Mouse (Mus musculus) midbrain, embryonic 13.5 days (tissue): Measurements from ENCODE around the gene Ces2h. TPM values are rescaled to one million over a fixed set of nuclear protein-coding genes. Genes with fewer than 3 reads are reported as not detected.

ENCODE experiments used
- ATAC-seq: fragments of 200-750 bp; cut with Nextera tagmentation; 2 replicates; pipeline ENCODE4 v1.8.0; 2017; ENCODE audit warnings: mild to moderate bottlenecking, moderate TSS enrichment, moderate library complexity
- H3K27ac ChIP-seq: fragments of 300-500 bp; sonication (generic); 2 replicates; pipeline ENCODE4 v1.5.1; 2015; ENCODE audit warnings: inconsistent platforms, mild to moderate bottlenecking, moderate library complexity
- H3K27me3 ChIP-seq: fragments of 300-500 bp; sonication (generic); 2 replicates; pipeline ENCODE4 v1.6.1; 2015; ENCODE audit warnings: mild to moderate bottlenecking, inconsistent platforms
- H3K36me3 ChIP-seq: fragments of 300-500 bp; sonication (generic); 2 replicates; pipeline ENCODE4 v1.6.1; 2015; ENCODE audit warnings: mild to moderate bottlenecking, inconsistent platforms
- H3K4me1 ChIP-seq: fragments of 300-500 bp; sonication (generic); replicated peaks from 2 replicates; pipeline ENCODE4 v1.6.1; 2015; ENCODE audit warnings: inconsistent platforms
- H3K4me2 ChIP-seq: fragments of 300-500 bp; sonication (generic); replicated peaks from 2 replicates; pipeline ENCODE4 v1.6.1; 2015; ENCODE audit warnings: moderate library complexity, mild to moderate bottlenecking, inconsistent platforms
- H3K4me3 ChIP-seq: fragments of 300-500 bp; sonication (generic); replicated peaks from 2 replicates; pipeline ENCODE4 v1.5.1; 2015; ENCODE audit warnings: mild to moderate bottlenecking, inconsistent platforms
- H3K9ac ChIP-seq: fragments of 300-500 bp; sonication (generic); replicated peaks from 2 replicates; pipeline ENCODE4 v1.6.1; 2015; ENCODE audit warnings: mild to moderate bottlenecking, inconsistent platforms
- H3K9me3 ChIP-seq: fragments of 300-500 bp; sonication (generic); 2 replicates; pipeline ENCODE4 v1.6.1; 2016; ENCODE audit warnings: mild to moderate bottlenecking, inconsistent platforms
- WGBS: fragments of 180-500 bp; shearing (Covaris S2); methylation state at CpG from one replicate; pipeline ENCODE4 v1.1.7; 2015; 5-methylcytosine and 5-hydroxymethylcytosine counted together
- polyA plus RNA-seq: library from polyadenylated mRNA; unstranded; fragments of >200 nt; fragmentation: Nextera tagmentation; extraction: Ambion mirVana; gene quantifications from 2 replicates; pipeline ENCODE4 v1.2.1, GENCODE M21; 2015

Gene Ces2h
- polyA plus RNA-seq = not detected in 2 replicates

- no peaks in the 10 kb centered on the region for H3K36me3 ChIP-seq
- H3K27me3 ChIP-seq = no peaks in the 10 kb centered on the region
- H3K9me3 ChIP-seq = no peaks in the 10 kb centered on the region
- WGBS = 85% methylated on average over 7 of the region's 7 CpGs
- H3K4me3 ChIP-seq = no peak within 1 kb of the TSS
- H3K4me1 ChIP-seq = no peaks in the 10 kb centered on the region
- H3K4me2 ChIP-seq = no peak within 1 kb of the TSS
- no peak within 1 kb of the TSS for H3K27ac ChIP-seq
- H3K9ac ChIP-seq = no peak within 1 kb of the TSS
- no peak for ATAC-seq
These were observed at the start of gene Ces2h for GRCm38 (mm10) chr8:105000586-105000985. Gene Ces2h (plus strand): TSS chr8:105000853.

GRCm38 (mm10) chr8:104961537-104961961 lies 39.1 kb upstream of the Ces2h start, which contains the start of gene Ces2g:
Gene Ces2g (plus strand): TSS chr8:104961718.
- H3K9ac ChIP-seq = no peak within 1 kb of the TSS
- H3K36me3 ChIP-seq = no peaks in the 10 kb centered on the region
- H3K27ac ChIP-seq = no peak within 1 kb of the TSS
- WGBS = 75% methylated on average over 5 of the region's 5 CpGs
- H3K4me2 ChIP-seq = no peak within 1 kb of the TSS
- H3K9me3 ChIP-seq = no peaks in the 10 kb centered on the region
- no peaks in the 10 kb centered on the region for H3K27me3 ChIP-seq
- no peak within 1 kb of the TSS for H3K4me3 ChIP-seq
- no peaks in the 10 kb centered on the region for H3K4me1 ChIP-seq
- no peak for ATAC-seq

GRCm38 (mm10) chr8:104962229-104962901 lies 38.3 kb upstream of the Ces2h start:
- no peaks in the 10 kb centered on the region for H3K9me3 ChIP-seq
- no peaks in the 10 kb centered on the region for H3K4me1 ChIP-seq
- no peak for ATAC-seq
- H3K27ac ChIP-seq = no peak overlapping the region
- no peak overlapping the region for H3K9ac ChIP-seq
- H3K36me3 ChIP-seq = no peaks in the 10 kb centered on the region
- no peaks in the 10 kb centered on the region for H3K27me3 ChIP-seq
- no peak overlapping the region for H3K4me2 ChIP-seq
- no peak overlapping the region for H3K4me3 ChIP-seq
- WGBS = 83% methylated on average over 8 of the region's 8 CpGs

GRCm38 (mm10) chr8:104963375-104963894 lies 37.2 kb upstream of the Ces2h start:
- no peak overlapping the region for H3K9ac ChIP-seq
- no peak overlapping the region for H3K27ac ChIP-seq
- no peak for ATAC-seq
- no peaks in the 10 kb centered on the region for H3K4me1 ChIP-seq
- H3K4me2 ChIP-seq = no peak overlapping the region
- H3K36me3 ChIP-seq = no peaks in the 10 kb centered on the region
- WGBS = 90% methylated on average over 4 of the region's 4 CpGs
- H3K4me3 ChIP-seq = no peak overlapping the region
- H3K27me3 ChIP-seq = no peaks in the 10 kb centered on the region
- H3K9me3 ChIP-seq = no peaks in the 10 kb centered on the region

- H3K27me3 ChIP-seq = no peaks in the 10 kb centered on the region
- H3K9me3 ChIP-seq = peaks cover 14% of the 10 kb centered on the region
- no peak overlapping the region for H3K9ac ChIP-seq
- H3K4me2 ChIP-seq = no peak overlapping the region
- H3K27ac ChIP-seq = no peak overlapping the region
- no peak overlapping the region for H3K4me3 ChIP-seq
- H3K36me3 ChIP-seq = no peaks in the 10 kb centered on the region
- 92% methylated on average over 5 of the region's 5 CpGs for WGBS
- H3K4me1 ChIP-seq = no peaks in the 10 kb centered on the region
- no peak for ATAC-seq
These were observed 16.5 kb upstream of the Ces2h start for GRCm38 (mm10) chr8:104984126-104984525.

GRCm38 (mm10) chr8:104984942-104985341 lies 15.7 kb upstream of the Ces2h start:
- Histone ChIP-seq H3K4me2 (no peak overlapping the region), H3K4me3 (no peak overlapping the region), H3K9me3 (peaks cover 7% of the 10 kb centered on the region), H3K27ac (no peak overlapping the region), H3K36me3 (no peaks in the 10 kb centered on the region), H3K4me1 (no peaks in the 10 kb centered on the region), H3K27me3 (no peaks in the 10 kb centered on the region), H3K9ac (no peak overlapping the region)
- 88% methylated on average over 2 of the region's 2 CpGs for WGBS
- no peak for ATAC-seq

GRCm38 (mm10) chr8:104998191-104998590 lies 2.5 kb upstream of the Ces2h start:
- Histone ChIP-seq H3K27ac (no peak overlapping the region), H3K4me1 (no peaks in the 10 kb centered on the region), H3K4me3 (no peak overlapping the region), H3K9ac (no peak overlapping the region), H3K27me3 (no peaks in the 10 kb centered on the region), H3K4me2 (no peak overlapping the region), H3K36me3 (no peaks in the 10 kb centered on the region), H3K9me3 (no peaks in the 10 kb centered on the region)
- 84% methylated on average over 6 of the region's 6 CpGs for WGBS
- ATAC-seq = no peak

GRCm38 (mm10) chr8:104999183-104999582 lies 1.5 kb upstream of the Ces2h start:
- no peaks in the 10 kb centered on the region for H3K4me1 ChIP-seq
- WGBS = 85% methylated on average over 6 of the region's 6 CpGs
- H3K9me3 ChIP-seq = no peaks in the 10 kb centered on the region

GRCm38 (mm10) chr8:105010000-105010399 lies 9.3 kb downstream of the Ces2h start:
- 91% methylated on average over 2 of the region's 2 CpGs for WGBS
- Histone ChIP-seq H3K9me3 (no peaks in the 10 kb centered on the region), H3K4me2 (no peak overlapping the region), H3K4me3 (no peak overlapping the region), H3K9ac (no peak overlapping the region), H3K36me3 (no peaks in the 10 kb centered on the region), H3K27me3 (no peaks in the 10 kb centered on the region), H3K27ac (no peak overlapping the region), H3K4me1 (no peaks in the 10 kb centered on the region)
- no peak for ATAC-seq

More at GRCm38 (mm10) chr8:104999183-104999582, 1.5 kb upstream of the Ces2h start:
- ATAC-seq = no peak
- Histone ChIP-seq H3K9ac (no peak overlapping the region), H3K27ac (no peak overlapping the region), H3K36me3 (no peaks in the 10 kb centered on the region), H3K27me3 (no peaks in the 10 kb centered on the region), H3K4me3 (no peak overlapping the region), H3K4me2 (no peak overlapping the region)

GRCm38 (mm10) chr8:105011136-105011535 lies 10.5 kb downstream of the Ces2h start:
- H3K27ac ChIP-seq = no peak overlapping the region
- 78% methylated on average over 12 of the region's 12 CpGs for WGBS
- no peak for ATAC-seq
- H3K9me3 ChIP-seq = no peaks in the 10 kb centered on the region
- no peak overlapping the region for H3K4me2 ChIP-seq
- H3K4me1 ChIP-seq = no peaks in the 10 kb centered on the region
- H3K4me3 ChIP-seq = no peak overlapping the region
- no peak overlapping the region for H3K9ac ChIP-seq
- no peaks in the 10 kb centered on the region for H3K27me3 ChIP-seq
- no peaks in the 10 kb centered on the region for H3K36me3 ChIP-seq

GRCm38 (mm10) chr8:105014391-105014790 lies 13.7 kb downstream of the Ces2h start:
- H3K9me3 ChIP-seq = no peaks in the 10 kb centered on the region
- no peak overlapping the region for H3K4me3 ChIP-seq
- no peaks in the 10 kb centered on the region for H3K27me3 ChIP-seq
- H3K36me3 ChIP-seq = no peaks in the 10 kb centered on the region
- H3K9ac ChIP-seq = no peak overlapping the region
- H3K4me2 ChIP-seq = no peak overlapping the region
- no peak overlapping the region for H3K27ac ChIP-seq
- H3K4me1 ChIP-seq = no peaks in the 10 kb centered on the region
- no peak for ATAC-seq
- WGBS = 91% methylated on average over 5 of the region's 5 CpGs

GRCm38 (mm10) chr8:105021954-105022353 lies 21.3 kb downstream of the Ces2h start:
- Histone ChIP-seq H3K27me3 (no peaks in the 10 kb centered on the region), H3K4me1 (no peaks in the 10 kb centered on the region), H3K9me3 (no peaks in the 10 kb centered on the region), H3K4me3 (no peak overlapping the region), H3K36me3 (no peaks in the 10 kb centered on the region), H3K27ac (no peak overlapping the region), H3K4me2 (no peak overlapping the region), H3K9ac (no peak overlapping the region)
- 100% methylated on average over 1 of the region's 1 CpGs for WGBS
- ATAC-seq = no peak

- 72% methylated on average over 1 of the region's 1 CpGs for WGBS
- Histone ChIP-seq H3K27me3 (no peaks in the 10 kb centered on the region), H3K4me3 (no peak overlapping the region), H3K9ac (no peak overlapping the region), H3K4me1 (no peaks in the 10 kb centered on the region), H3K36me3 (no peaks in the 10 kb centered on the region), H3K4me2 (no peak overlapping the region), H3K9me3 (no peaks in the 10 kb centered on the region), H3K27ac (no peak overlapping the region)
- no peak for ATAC-seq
These were observed 22.4 kb downstream of the Ces2h start for GRCm38 (mm10) chr8:105023087-105023486.
